Mouse (Mus musculus) skeletal muscle tissue, adult 2 months (tissue): ENCODE measurements around the gene Dqx1.
A peak's percentile ranks its signal among the peaks of the same experiment; 100 is the strongest.

Experiments
- DNase-seq: peaks from one replicate; pipeline ENCODE4 v3.0.0-alpha.2; 2012; ENCODE audit warnings: low read depth, low spot score

The Dqx1 gene

DNA sequence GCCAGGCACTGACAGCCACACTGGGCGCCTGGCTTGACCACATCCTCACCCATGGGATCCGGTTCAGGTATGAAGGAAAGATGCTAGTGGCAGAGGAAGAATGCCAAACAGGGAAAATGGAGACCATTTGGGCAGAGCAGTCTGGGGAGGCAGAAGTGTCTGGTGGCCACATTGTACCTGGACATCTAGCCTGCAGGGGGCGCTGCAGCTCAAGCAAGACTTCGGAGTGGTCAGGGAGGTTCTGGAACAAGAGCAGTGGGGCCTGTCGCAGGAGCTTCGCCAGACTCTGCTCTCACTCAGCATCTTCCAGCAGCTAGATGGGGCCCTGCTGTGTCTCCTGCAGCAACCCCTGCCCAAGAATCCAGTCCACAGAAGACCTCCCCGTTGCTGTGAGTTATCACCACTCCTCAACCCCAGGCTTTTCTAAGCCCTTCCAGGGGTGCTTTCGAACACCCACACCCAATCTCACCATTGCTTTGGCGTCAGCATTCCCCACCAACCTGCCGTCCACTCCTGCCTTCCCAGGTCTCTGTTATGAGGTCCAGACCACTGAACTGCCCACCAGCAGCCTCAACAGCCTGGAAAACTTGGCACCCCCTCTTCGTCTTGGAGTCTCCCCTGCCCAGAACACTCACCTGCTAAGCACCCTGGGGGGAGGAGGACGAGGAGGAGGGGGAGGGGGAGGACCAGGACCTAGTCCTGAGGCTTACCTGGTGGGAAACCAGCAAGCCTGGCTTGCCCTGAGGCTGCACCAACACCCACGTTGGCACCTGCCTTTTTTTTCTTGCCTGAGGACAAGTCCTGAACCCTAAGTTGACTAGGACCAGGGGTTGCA lies 50.1 kb downstream of the Dqx1 start:
- DNase-seq = no peak

DNA sequence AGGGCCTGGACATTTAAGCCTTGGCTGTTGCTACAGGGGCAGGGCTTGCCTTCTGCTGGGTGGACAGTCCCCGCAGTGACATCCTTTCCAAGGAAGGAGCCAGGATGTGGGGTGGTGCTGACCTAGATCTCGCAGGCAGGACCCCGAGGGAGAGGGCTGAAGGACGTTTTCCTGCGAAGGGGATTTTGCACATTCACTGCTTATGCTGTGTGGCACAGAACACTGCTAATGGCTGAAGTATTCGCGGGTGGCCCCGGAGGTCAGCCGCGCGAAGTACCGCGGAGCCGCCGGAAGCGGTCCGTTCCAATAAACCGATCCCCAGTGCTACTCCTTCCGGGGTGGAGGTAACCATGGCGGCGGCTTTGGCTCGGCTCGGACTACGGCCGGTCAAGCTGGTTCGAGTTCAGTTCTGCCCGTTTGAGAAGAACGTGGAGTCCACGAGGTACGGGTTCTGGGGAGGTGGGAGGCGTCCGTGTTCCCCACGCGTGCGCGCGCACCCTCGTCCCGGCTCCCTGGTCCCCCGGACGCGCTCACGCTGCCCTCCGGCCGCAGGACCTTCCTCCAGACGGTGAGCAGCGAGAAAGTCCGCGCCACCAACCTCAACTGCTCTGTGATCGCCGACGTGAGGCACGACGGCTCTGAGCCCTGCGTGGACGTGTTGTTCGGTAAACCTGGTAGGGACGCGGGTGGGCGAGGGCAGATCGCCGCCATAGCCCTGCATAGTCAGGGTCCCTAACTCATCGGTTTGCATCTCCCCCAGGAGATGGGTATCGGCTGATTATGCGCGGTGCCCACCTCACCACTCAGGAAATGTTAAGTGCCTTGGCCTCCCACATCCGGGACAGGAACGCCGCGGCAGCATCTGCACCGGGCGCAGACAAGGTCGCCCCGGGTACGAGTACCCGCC lies 51.4 kb downstream of the Dqx1 start, which contains the start of gene Mrpl53:
Gene Mrpl53 (plus strand): TSS at position 279 of the 907 bp plus-strand sequence.
- DNase-seq = peak; percentile 71

DNA sequence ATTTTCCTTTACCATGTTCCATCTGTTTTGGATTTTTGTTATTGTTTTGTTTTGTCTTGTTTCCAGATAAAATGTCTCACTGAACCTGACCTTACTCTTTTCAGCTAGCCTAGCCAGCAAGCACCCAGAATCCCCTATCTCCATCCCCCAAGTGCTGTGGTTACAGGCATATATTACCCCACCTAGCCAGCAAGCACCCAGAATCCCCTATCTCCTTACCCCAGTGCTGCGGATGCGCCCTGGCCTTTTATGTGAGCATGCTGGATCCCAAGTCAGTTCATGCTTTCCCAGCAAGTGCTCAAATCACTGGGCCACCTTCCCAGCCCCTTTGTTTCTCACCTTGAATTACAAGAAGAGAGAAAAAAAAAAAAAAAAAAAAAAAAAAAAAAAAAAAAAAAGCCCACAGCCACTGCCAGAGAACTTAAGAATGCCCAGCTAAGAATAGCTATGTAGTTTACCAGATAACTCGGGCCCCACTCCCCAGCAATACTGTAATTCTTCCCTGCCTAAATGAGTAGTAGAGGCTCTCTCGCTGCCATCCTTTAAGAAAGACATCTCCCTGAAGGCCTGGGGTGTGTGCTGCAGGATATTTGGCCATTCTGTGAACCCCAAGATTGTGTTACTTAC lies 54.0 kb downstream of the Dqx1 start:
- no peak for DNase-seq

DNA sequence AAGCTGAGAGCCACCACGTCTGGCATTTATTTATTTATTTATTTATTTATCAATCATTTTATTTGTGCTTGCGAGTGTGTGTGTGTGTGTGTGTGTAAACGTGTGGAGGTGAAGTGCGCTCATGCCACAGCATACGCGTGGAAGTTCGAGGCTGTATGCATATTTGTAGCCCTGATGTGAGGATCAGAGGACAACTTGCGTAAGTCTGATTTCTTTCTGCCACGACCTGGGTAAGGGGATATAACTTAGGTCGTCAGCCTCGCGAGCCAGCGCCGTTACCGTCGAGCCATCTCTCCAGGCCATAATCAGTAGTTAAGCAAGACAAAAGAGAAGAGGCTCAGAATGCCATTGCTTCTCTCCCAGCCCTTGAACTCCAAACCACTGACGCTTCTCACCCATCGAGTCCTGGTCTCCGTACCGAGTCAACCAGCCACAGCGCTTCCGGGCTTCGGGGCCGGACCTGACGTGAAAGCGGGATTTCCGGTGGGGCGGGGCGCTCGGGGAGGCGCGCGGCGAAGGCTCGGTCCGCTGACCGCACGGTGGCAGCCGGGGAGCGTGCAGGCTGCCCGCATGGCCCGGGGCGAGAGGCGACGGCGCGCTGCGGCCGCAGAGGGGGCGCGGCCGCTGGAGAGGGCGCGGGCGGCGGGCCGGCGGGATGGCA lies 57.5 kb downstream of the Dqx1 start, which contains the start of gene Mogs:
Gene Mogs (plus strand): TSS at position 486 of the 661 bp plus-strand sequence.
- DNase-seq = peak; percentile 80

DNA sequence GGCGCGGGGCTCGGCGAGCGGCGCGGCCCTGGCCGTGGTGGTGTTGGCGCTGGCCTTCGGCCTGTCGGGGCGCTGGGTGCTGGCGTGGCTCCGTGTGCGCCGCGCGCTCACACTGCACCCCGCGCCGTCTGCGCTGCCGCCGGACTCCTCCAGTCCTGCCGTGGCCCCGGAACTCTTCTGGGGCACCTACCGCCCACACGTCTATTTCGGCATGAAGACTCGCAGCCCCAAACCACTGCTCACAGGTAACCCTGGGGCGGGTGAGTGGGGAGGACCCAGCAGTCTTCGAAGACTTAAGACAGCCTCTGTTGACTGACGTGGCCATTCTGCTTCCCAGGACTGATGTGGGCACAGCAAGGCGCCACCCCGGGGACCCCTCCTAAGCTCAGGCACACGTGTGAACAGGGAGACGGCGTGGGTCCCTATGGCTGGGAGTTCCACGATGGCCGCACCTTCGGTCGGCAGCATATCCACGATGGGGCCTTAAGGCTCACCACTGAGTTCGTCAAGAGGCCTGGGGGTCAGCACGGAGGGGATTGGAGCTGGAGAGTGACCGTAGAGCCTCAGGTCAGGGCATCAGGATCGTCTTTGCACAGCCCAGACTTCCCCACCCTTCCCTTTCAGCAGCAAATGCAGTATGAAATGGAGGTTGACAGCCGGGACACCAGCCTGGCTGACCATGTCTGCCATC lies 58.2 kb downstream of the Dqx1 start:
- DNase-seq = no peak

DNA sequence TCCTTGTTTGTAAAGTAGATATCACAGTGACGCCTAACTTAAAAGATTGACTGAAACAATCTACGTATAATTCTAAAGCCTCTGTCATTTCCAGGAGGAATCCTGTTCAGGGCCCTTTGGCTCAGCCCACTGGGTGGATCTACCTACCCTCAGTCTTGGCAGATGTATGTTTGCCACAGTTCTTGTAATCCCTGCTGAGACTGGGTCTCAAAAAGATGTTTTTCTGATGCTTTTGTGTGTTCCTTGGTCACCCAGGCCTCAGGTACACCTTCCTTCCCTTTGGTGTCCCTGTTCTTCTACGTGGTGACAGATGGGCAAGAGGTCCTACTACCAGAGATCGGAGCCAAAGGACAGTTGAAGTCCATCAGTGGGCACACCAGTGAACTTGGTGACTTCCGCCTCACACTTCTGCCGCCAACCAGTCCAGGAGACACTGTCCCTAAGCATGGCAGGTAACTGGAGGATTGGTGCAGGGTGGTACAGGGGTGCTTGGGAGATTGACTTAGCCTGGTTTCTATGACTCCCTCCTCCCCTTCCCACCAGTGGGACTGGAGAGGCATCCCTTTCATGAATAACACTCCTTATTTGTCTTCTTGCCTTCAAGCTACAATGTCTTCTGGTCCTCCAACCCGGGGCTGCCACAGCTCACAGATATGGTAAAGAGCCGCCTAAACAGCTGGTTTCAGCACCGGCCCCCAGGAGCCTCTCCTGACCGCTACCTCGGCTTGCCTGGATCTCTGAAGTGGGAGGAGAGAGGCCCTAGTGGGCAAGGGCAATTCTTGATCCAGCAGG lies 58.9 kb downstream of the Dqx1 start:
- no peak for DNase-seq
